Mouse (Mus musculus) CH12.LX (cell line): ENCODE measurements around the gene Khk. TPM values are rescaled to one million over a fixed set of nuclear protein-coding genes. Genes with fewer than 3 reads are reported as not detected.

Source experiments
- DNase-seq: peaks from one replicate; pipeline ENCODE4 v3.0.0-alpha.2; 2013; ENCODE audit errors: extremely low read depth
- H3K27ac ChIP-seq: 2 replicates; pipeline ENCODE4 v1.5.1; 2012; ENCODE audit warnings: low read depth, mild to moderate bottlenecking, control low read depth, moderate library complexity; ENCODE audit not compliant: insufficient read depth
- H3K27me3 ChIP-seq: replicated peaks from 2 replicates; pipeline ENCODE3; 2012; ENCODE audit warnings: inconsistent platforms
- H3K36me3 ChIP-seq, 2 experiments: replicated peaks in 1 of 2; 2 replicates each; pipeline versions ENCODE3 to v1.6.1; 2012; ENCODE audit warnings: inconsistent platforms in 1 of 2, low read length in 1 of 2, mild to moderate bottlenecking in 1 of 2, mixed read lengths in 1 of 2, moderate library complexity in 1 of 2; ENCODE audit not compliant: control insufficient read depth in 1 of 2, insufficient read depth in 1 of 2
- H3K4me1 ChIP-seq, 2 experiments: 2 replicates each; pipeline ENCODE4 v1.6.1; 2012; ENCODE audit warnings: inconsistent platforms in 1 of 2, moderate library complexity in 1 of 2; ENCODE audit not compliant: insufficient read depth in 2 of 2, control insufficient read depth in 1 of 2
- H3K4me2 ChIP-seq: 2 replicates; pipeline ENCODE4 v1.6.1; 2012; ENCODE audit warnings: low read depth, mild to moderate bottlenecking, control low read depth; ENCODE audit not compliant: poor library complexity, insufficient read depth, severe bottlenecking
- H3K4me3 ChIP-seq, 3 experiments: fragments of 150-350 bp in 1 of 3; sonication (generic) in 1 of 3; replicated peaks in 1 of 3; 2 replicates each; pipeline versions ENCODE3 to v1.5.1; 2011 to 2012; ENCODE audit warnings: low read depth in 2 of 3, low read length in 2 of 3, mild to moderate bottlenecking in 2 of 3, moderate library complexity in 2 of 3, control low read depth in 1 of 3, improper control_type of control experiment in 1 of 3, inconsistent platforms in 1 of 3, mixed read lengths in 1 of 3; ENCODE audit not compliant: poor library complexity in 1 of 3
- H3K79me2 ChIP-seq: replicated peaks from 2 replicates; pipeline ENCODE4 v1.6.1; 2012; ENCODE audit warnings: mild to moderate bottlenecking, moderate library complexity; ENCODE audit not compliant: control insufficient read depth, poor library complexity, insufficient read depth, severe bottlenecking; ENCODE audit errors: extremely low read depth
- H3K9ac ChIP-seq: 2 replicates; pipeline ENCODE4 v1.6.1; 2012; ENCODE audit warnings: low read depth, mild to moderate bottlenecking, control low read depth, moderate library complexity; ENCODE audit not compliant: insufficient read depth
- H3K9me3 ChIP-seq: replicated peaks from 2 replicates; pipeline ENCODE3; 2012; ENCODE audit warnings: low read length, inconsistent platforms, mixed read lengths
- BHLHE40 ChIP-seq: IDR thresholded peaks from 2 replicates; pipeline ENCODE4 v1.6.1; 2011; ENCODE audit warnings: mild to moderate bottlenecking, low read depth, low read length, improper control_type of control experiment
- CHD1 ChIP-seq: IDR thresholded peaks from 2 replicates; pipeline ENCODE4 v1.6.1; 2012; ENCODE audit warnings: low read depth, low read length, improper control_type of control experiment, inconsistent platforms
- CTCF ChIP-seq, 2 experiments: IDR thresholded peaks in 1 of 2; conservative IDR thresholded peaks in 1 of 2; 2 replicates each; pipeline ENCODE4 v1.5.1; 2011 to 2012; ENCODE audit warnings: low read depth in 2 of 2, low read length in 2 of 2, improper control_type of control experiment in 1 of 2, inconsistent platforms in 1 of 2, mild to moderate bottlenecking in 1 of 2, moderate library complexity in 1 of 2
- E2F4 ChIP-seq: IDR thresholded peaks from 2 replicates; pipeline ENCODE4 v1.6.1; 2011; ENCODE audit warnings: low read depth, low read length, improper control_type of control experiment; ENCODE audit not compliant: insufficient replicate concordance
- EP300 ChIP-seq: IDR thresholded peaks from 2 replicates; pipeline ENCODE4 v1.6.1; 2011; ENCODE audit warnings: low read length, improper control_type of control experiment
- JUN ChIP-seq: IDR thresholded peaks from 2 replicates; pipeline ENCODE4 v1.6.1; 2011; ENCODE audit warnings: low read depth, mild to moderate bottlenecking, low read length, improper control_type of control experiment, moderate library complexity; ENCODE audit not compliant: insufficient read depth
- MAFK ChIP-seq: IDR thresholded peaks from 2 replicates; pipeline ENCODE4 v1.6.1; 2011; ENCODE audit warnings: low read length, improper control_type of control experiment; ENCODE audit not compliant: insufficient replicate concordance
- MAX ChIP-seq: IDR thresholded peaks from 2 replicates; pipeline ENCODE4 v1.6.1; 2011; ENCODE audit warnings: low read length, improper control_type of control experiment
- MAZ ChIP-seq: IDR thresholded peaks from 2 replicates; pipeline ENCODE4 v1.6.1; 2012; ENCODE audit warnings: low read depth, mild to moderate bottlenecking, inconsistent platforms, low read length, improper control_type of control experiment, moderate library complexity
- MYC ChIP-seq: IDR thresholded peaks from 2 replicates; pipeline ENCODE4 v1.6.1; 2011; ENCODE audit warnings: low read depth, mild to moderate bottlenecking, improper control_type of control experiment, low read length
- NELFE ChIP-seq: IDR thresholded peaks from 2 replicates; pipeline ENCODE4 v1.6.1; 2011; ENCODE audit warnings: low read depth, low read length, improper control_type of control experiment
- NRF1 ChIP-seq: IDR thresholded peaks from 2 replicates; pipeline ENCODE4 v1.6.1; 2014; ENCODE audit warnings: low read depth, mild to moderate bottlenecking, inconsistent platforms, low read length, improper control_type of control experiment, moderate library complexity
- PAX5 ChIP-seq: IDR thresholded peaks from 2 replicates; pipeline ENCODE4 v1.6.1; 2012; ENCODE audit warnings: low read length, inconsistent platforms, mixed read lengths
- POLR2A ChIP-seq: IDR thresholded peaks from 2 replicates; pipeline ENCODE4 v1.6.1; 2011; ENCODE audit warnings: low read depth, mild to moderate bottlenecking, improper control_type of control experiment, low read length
- SMC3 ChIP-seq: IDR thresholded peaks from 2 replicates; pipeline ENCODE4 v1.6.1; 2011; ENCODE audit warnings: low read depth, low read length, improper control_type of control experiment
- TCF12 ChIP-seq: IDR thresholded peaks from 2 replicates; pipeline ENCODE4 v1.6.1; 2014; ENCODE audit warnings: low read depth, mild to moderate bottlenecking, inconsistent platforms, low read length, improper control_type of control experiment
- ZC3H11A ChIP-seq: IDR thresholded peaks from 2 replicates; pipeline ENCODE4 v1.6.1; 2012; ENCODE audit warnings: low read depth, mild to moderate bottlenecking, inconsistent platforms, low read length, improper control_type of control experiment
- ZMIZ1 ChIP-seq: IDR thresholded peaks from 2 replicates; pipeline ENCODE4 v1.6.1; 2012; ENCODE audit warnings: low read depth, mild to moderate bottlenecking, inconsistent platforms, low read length, improper control_type of control experiment
- ZNF384 ChIP-seq: IDR thresholded peaks from 2 replicates; pipeline ENCODE4 v1.6.1; 2012; ENCODE audit warnings: low read depth, low read length, improper control_type of control experiment, inconsistent platforms
- dilution Hi-C: fragments of 300-500 bp; cut with MboI; formaldehyde crosslinking; loops from 2 replicates; pipeline ENCODE4 v1.14.3; 2020; ENCODE audit warnings: low sequenced_read_pairs; ENCODE audit not compliant: extremely low pct_unique_long_range_greater_than_20kb, extremely low pct_ligation_motif_present
- in situ Hi-C: fragments of 300-500 bp; cut with MboI; formaldehyde crosslinking; loops from 3 replicates; pipeline ENCODE4 v1.14.3; 2019; ENCODE audit warnings: low sequenced_read_pairs, low pct_ligation_motif_present, low pct_unique_long_range_greater_than_20kb, mixed read lengths
- polyA plus RNA-seq: library from polyadenylated mRNA; unstranded; fragments of >175 nt; gene quantifications from 2 replicates; pipeline ENCODE4 v1.2.1, GENCODE M21; 2012; ENCODE audit warnings: low read depth; ENCODE audit not compliant: insufficient read length
- total RNA-seq, 2 experiments: library from RNA; depleted of rRNA; stranded (reverse); fragments of 300-350 nt in 1 of 2; fragments of >200 nt in 1 of 2; gene quantifications; 2 replicates each; pipeline ENCODE4 v1.2.3; 2012 to 2014

Khk gene
- total and polyA plus RNA-seq, 3 experiments = 2.5 to 5.7 (median 3.7) TPM

DNA sequence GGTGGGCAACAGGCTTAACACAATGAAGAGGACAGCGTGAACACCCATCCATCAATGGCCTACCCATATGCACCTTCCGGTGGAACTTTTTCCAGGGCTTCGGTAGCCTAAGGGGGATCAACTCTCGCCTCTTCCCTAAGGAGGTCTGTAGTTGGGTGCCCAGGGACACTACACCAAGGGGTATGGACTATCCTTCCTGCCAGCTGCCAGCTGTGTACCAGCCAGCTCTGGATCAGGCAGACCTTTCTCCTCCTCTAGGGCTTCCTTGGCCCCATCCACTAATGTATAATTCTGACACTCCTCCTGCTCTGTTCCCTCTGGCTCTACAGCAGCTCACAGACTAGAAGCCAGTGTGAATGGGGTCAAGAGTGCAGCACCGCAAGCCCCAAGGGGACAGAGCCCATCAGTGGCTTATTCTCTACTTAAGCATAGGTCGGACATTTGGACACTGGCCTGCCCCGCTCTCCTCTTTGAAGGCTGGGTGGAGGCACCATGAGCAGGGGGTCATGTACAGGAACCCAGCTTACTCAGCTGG is 7.1 kb upstream of the Khk start:
- dilution Hi-C loops = no loop called here
- Histone ChIP-seq H3K9me3 (no peaks in the 10 kb centered on the region), H3K27ac (no peak overlapping the region), H3K27me3 (peaks cover 34% of the 10 kb centered on the region), H3K4me2 (no peak overlapping the region), H3K4me3 (no peak overlapping the region), H3K9ac (no peak overlapping the region), H3K4me1 (peaks cover 4 to 19% of the 10 kb centered on the region in 2 experiments), H3K79me2 (no peaks in the 10 kb centered on the region), H3K36me3 (no peaks in the 10 kb centered on the region)
- TF ChIP-seq EP300 (no peak), NELFE (no peak), MAFK (no peak), NRF1 (no peak), TCF12 (no peak), SMC3 (no peak), E2F4 (no peak)
- in situ Hi-C loops = no loop called here
- DNase-seq = no peak

DNA sequence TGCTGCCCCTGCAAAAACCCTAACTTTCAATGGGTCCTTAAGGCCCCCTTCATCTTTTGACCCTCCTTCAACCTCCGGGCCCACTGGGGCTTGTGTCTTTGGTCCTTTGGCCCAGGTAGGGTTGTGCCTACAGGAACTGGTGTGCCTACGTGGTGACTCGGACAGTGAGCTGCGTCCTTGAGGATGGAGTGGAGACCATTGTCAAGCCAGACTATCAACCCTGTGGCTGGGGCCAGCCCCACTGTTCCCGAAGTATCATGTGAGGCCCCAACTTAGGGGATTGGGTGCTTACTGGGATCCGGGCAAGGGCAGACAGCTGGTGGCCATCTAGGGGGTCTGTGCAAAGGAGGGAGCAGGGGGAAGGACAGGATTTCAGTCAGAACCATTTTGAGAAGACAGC is 6.4 kb upstream of the Khk start:
- no peak overlapping the region for H3K9ac ChIP-seq
- no peaks in the 10 kb centered on the region for H3K79me2 ChIP-seq
- H3K27ac ChIP-seq = no peak overlapping the region
- DNase-seq = no peak
- no peak overlapping the region for H3K4me2 ChIP-seq
- H3K27me3 ChIP-seq = peaks cover 39% of the 10 kb centered on the region
- TF ChIP-seq ZNF384 (no peak), PAX5 (no peak), MAX (no peak), ZC3H11A (no peak), E2F4 (no peak), CHD1 (no peak), BHLHE40 (no peak), JUN (no peak), SMC3 (no peak), EP300 (no peak), ZMIZ1 (no peak), MAZ (no peak), MYC (no peak), TCF12 (no peak), POLR2A (no peak), CTCF (conservative IDR thresholded peaks at IDR 0.05 in 1 of 2, IDR thresholded peaks at IDR 0.05 in 1 of 2; ENCODE audit: low read depth in 2 of 2, low read length in 2 of 2) (no peak)
- TF ChIP-seq, all 38 proteins: peak for 0
- Histone ChIP-seq H3K4me1 (peaks cover 4 to 19% of the 10 kb centered on the region in 2 experiments), H3K9me3 (no peaks in the 10 kb centered on the region), H3K4me3 (no peak overlapping the region), H3K36me3 (no peaks in the 10 kb centered on the region)
- in situ Hi-C loops = no loop called here
- dilution Hi-C loops = no loop called here
